Mouse (Mus musculus) heart, adult 8-10 months (tissue): ENCODE data around the gene Gm48551. TPM values are rescaled to one million over a fixed set of nuclear protein-coding genes. Genes with fewer than 3 reads are reported as not detected.
A peak's percentile ranks its signal among the peaks of the same experiment; 100 is the strongest.

Experiments
- DNase-seq: peaks from one replicate; pipeline ENCODE4 v3.0.0; 2022; ENCODE audit warnings: low spot score
- total RNA-seq, 4 experiments: library from RNA; stranded (reverse); gene quantifications; 2 replicates each; pipeline ENCODE4 v1.2.4; 2022

The Gm48551 gene
- total RNA-seq, 4 experiments from 2014 or later = 0.73 to 1.3 (median 1.0) TPM

- no peak for DNase-seq
These were observed 33.3 kb downstream of the Gm48551 start for GRCm38 (mm10) chr10:81417227-81418215.

- DNase-seq = no peak
These were observed 34.2 kb downstream of the Gm48551 start for GRCm38 (mm10) chr10:81418216-81419070.

- DNase-seq = no peak
These were observed 35.1 kb downstream of the Gm48551 start for GRCm38 (mm10) chr10:81419111-81419928.

- no peak for DNase-seq
These were observed 36.0 kb downstream of the Gm48551 start for GRCm38 (mm10) chr10:81420191-81420767.

DNA sequence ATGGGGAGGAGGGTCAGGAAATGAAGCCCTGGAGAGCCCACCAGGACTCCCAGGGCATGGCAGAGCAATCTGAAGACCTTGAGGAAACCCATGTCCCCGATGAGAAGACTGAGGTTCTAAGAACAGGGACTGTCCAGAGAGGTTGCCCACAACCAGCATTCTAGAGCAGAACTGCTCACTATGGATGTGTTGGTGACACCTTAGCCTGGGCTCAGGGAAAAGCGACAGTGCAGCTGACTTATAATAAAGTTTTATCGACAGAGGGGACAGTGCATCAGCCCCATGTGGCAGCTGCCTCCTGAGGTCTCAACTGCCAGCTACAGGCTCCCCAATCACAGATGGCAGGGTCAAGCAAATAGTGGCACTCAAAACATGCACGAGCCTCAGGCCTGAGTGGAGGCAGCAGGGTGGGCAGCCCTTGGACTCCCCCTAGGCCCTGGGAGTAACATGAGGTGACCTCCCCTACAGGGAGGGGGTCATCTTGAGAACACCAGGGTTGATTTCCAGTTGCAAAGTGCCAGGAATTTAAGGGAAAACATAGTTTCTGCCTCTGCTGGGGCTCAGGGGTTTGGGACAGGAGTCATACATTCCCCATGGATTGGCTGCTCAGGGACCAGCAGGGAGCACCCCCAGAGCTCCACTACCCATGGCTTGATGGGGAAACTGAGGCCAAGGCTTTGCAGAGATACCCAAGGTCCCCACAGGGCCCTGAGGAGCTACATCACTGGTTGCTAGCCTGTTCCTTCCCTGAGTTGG, 37.0 kb downstream of the Gm48551 start:
- no peak for DNase-seq

GRCm38 (mm10) chr10:81421797-81422100, 37.5 kb downstream of the Gm48551 start:
- no peak for DNase-seq

GRCm38 (mm10) chr10:81422191-81422590, 37.9 kb downstream of the Gm48551 start:
- no peak for DNase-seq

- no peak for DNase-seq
These were observed 38.5 kb downstream of the Gm48551 start for GRCm38 (mm10) chr10:81422661-81423217.

DNA sequence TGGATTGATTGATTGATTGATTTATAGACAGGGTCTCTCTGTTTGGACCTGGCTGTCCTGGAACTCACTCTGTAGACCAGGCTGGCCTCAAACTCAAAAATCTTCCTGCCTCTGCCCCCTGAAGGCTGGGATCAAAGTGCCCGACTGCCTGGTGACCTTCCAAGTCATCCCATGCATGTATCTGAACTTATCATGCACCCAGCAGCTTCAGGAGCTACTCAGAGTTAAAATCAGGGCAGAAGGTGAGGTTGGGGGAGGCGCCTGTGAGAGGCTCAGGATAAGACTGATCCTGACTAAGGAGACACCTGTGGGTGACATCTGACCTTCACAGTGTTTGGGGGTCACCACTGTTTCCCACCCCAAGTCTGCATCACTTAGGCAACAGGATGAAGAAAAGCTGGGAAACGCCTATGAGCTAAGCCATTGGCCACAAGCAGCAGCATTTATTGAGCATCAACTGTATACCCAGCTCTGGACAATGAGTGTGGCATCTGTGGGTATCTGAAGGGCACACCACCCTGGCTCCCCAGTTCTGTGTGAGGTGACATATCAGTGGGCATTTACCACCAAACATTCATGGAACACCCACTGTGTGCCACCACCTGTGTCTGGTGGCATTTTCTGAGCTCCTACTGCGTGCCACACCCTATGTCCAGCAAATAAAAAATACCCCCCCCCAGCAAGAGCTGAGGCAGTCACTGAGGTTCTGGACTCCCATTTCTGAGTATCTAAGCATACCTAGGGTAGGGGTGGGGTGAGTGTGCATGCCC, 39.4 kb downstream of the Gm48551 start:
- no peak for DNase-seq

- DNase-seq = peak; percentile 78
These were observed 40.2 kb downstream of the Gm48551 start for GRCm38 (mm10) chr10:81424246-81425051.

GRCm38 (mm10) chr10:81425236-81425850, 41.1 kb downstream of the Gm48551 start:
- DNase-seq = no peak

DNA sequence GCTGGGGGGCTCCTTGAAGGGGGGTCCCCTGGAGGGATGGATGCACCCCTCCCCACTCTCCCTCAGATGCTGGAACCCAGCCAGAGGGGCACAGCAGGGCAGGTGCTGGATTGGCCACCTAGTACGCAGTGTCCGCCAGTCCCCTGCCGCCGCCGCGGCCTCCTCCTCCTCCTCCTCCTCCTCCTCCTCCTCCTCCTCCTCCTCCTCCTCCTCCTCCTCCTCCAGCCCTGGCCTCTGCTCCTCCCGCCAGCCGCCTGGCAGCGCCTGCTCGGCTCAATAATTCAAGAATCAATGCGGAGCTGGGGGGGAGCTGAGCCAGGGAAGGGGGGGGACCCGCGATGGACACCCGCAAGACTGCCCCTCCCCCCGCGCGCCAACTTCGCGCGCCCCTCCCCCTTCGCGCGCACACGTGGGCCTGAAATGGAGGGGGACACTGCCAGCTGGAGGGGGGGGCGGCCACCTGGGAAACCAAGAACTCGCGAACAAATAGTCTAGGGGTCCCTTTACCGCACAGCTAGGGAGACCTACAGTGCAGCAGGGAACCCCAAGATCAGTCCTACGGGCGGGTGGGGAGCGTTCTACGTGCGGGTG, 41.9 kb downstream of the Gm48551 start:
- DNase-seq = no peak

- DNase-seq = no peak
These were observed 42.6 kb downstream of the Gm48551 start for GRCm38 (mm10) chr10:81426897-81427296.

GRCm38 (mm10) chr10:81427327-81427726, 43.1 kb downstream of the Gm48551 start:
- DNase-seq = no peak

GRCm38 (mm10) chr10:81427804-81428506, 43.7 kb downstream of the Gm48551 start:
- no peak for DNase-seq

DNA sequence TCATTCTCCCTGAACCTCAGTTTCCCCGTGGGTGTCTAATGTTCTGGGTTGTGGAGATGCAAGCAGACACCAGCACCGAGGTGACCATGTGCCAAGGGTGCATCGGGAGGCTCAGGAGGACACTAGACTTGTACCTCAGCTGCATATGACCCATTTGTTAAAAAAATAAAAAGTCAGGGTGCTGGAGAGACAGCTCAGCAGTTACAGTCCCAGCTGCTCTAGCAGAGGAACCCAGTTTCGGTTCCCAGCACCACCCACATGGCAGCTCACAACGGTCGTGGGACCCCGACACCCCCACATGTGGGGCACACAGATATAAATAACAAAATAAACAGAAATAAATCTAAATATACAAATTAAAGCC, 44.2 kb downstream of the Gm48551 start:
- DNase-seq = no peak

DNA sequence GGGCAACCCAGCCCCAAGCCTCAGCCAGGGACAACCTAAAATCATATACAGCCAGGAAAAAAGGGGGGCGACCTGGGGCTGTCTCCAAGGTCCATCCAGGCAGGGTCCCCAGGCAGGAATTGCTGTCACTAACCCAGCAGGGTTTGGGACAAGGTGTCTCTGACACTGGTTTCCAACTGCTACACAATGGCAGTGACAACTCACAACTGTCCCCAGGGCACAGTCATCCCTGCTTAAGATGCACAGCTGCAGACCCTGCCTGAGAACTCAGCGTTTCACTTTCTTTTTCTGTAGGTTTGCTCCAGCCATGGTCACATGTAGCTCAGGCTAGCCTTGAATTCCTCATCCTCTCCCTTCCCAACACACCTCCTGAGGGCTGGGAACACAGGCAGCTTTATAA, 44.8 kb downstream of the Gm48551 start:
- no peak for DNase-seq
